Mouse (Mus musculus) CD4-positive helper T cell, adult 2 months (primary cell): Measurements from ENCODE around the gene Siva1.

Experiments
- DNase-seq: peaks from one replicate; pipeline ENCODE4 v3.0.0-alpha.2; 2012; ENCODE audit warnings: low read depth, missing footprints, low spot score

Gene Siva1

DNA sequence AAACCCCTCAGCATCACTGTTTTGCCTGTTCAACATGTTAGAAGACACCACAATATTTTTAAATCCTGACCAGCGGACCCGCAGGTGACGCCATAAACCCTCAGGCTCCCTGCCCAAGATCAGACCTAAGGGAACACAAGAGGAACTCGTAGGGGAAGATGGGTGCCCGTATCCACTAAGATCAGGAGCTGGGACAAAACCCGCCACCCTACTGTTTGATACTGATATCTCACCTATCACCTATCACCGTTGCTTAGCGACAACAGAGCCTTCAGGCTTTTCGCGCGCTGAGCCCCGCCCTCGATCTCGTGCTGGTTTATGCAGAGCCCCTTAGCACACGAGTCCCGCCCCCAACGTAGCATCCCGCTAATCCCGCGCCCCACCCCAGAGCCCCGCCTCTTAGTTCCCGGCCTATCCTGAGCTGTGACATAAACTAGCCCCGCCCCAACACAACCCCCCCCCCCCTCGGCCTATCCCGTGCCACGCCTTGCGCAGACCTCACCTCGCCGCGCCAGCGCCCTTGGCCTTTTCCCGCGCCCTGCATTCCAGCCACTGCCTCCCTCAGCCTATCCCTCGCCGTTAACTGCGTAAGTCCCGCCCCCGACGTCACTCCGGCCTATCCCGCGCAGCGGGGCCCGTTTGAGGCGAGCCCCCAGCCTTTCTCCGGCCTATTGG, at the start of gene Siva1:
Siva1 (plus strand) TSS at position 500 of the 675 bp plus-strand sequence.
- peak; percentile 98 for DNase-seq

DNA sequence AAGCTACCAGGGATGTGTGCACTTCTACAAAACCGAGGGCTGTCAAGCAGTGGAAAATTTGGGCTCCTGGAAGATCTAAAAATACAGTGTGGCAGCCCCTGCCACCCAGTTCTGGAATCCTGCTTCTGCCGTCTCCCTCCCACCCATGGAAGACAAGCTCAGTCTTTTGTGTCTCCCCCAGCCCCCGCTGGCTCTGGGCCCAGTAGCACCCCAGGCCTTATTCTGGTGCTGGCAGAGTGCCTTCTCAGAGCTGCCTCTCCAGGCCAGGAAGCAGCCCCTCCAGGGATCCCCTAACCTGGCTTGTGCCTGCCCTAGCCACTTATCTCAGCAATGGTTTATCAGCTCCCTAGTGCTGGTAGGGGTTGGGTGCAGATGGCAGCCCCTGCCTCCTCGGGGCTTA, 49.5 kb upstream of the Siva1 start:
- no peak for DNase-seq

DNA sequence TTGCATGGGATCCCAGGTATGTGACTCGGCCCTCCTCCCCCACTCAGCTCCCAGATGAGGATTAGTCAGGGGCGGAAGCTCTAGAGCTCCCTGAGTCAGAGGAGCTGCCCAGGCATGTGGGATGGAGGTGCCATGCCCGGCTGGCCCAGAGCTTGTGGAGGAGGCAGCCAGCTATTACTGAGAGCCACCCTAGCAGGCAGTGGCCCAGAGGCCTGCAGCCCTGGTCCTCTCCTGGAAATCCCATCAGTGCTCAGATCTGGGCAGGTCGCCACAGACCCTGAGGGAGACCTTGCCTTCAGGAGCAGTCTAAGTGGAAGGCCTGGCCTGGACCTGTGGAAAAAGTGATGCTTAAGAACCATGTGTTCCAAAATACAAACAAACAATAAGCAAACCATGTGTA, 48.9 kb upstream of the Siva1 start:
- DNase-seq = no peak

DNA sequence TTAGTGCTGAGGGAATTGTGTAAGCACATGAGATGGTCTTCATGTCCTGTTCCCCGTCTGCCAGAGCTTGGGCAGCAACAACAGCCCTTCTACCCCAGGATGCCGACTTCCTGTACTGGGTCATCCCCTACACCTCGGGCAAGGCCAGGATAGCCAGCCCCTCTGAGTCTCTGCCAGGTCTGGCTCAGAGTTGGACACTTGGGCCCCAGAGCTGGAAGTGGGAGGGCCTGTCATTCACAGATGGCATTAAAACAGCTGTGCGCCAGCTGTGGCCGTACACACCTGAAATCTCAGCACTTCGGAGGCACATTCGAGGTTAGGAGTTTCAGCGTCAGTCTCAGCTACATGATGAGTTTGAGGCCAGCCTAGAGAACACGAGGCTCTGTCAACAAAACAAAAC, 48.0 kb upstream of the Siva1 start:
- no peak for DNase-seq

DNA sequence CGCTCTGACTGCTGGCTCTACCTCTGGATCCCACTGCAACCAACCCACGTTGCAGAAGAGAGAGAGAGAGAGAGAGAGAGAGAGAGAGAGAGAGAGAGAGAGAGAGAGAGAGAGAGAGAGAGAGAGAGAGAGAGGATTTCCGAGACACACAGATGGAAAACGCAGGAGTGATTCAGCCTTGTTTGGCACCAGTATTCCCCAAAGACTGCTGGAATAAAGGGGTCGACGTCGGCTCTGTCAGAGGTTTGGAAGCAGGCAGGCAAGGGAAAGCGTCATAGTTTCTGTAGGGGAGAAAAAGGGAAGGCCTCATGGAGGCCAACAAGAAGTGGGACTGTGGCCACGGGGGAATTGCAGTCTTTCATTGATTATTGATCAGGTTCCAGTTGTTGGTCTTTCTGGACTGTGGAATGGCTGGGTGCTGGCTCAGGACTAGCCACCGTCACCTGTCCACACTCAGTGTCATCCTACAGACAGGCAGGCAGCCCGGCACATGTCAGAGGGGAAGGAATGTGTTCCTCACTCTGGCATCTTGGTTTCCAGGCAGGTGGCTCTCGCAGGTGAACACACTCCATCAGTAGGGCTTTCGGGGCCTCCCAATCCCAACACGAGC, 47.5 kb upstream of the Siva1 start:
- no peak for DNase-seq

DNA sequence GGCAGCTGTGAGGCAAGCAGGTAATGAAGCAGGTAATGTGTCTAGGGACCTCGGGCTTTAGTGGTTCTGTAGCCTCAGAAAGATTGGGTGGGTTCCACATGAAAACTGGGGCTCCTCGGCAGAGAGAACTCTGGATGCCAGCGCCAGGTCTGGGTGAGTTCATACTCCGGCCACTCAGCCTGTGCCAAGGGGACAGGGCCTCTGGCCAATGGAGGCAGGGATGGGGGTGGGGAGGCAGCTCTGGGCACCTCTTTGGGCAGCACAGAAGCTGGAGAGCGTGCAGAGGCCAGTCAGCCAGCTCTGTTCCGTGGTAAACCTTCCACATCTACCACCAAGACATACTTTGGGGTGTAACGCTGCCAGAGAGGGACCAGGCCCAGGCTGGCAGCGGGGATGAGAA, 46.9 kb upstream of the Siva1 start:
- DNase-seq = no peak

DNA sequence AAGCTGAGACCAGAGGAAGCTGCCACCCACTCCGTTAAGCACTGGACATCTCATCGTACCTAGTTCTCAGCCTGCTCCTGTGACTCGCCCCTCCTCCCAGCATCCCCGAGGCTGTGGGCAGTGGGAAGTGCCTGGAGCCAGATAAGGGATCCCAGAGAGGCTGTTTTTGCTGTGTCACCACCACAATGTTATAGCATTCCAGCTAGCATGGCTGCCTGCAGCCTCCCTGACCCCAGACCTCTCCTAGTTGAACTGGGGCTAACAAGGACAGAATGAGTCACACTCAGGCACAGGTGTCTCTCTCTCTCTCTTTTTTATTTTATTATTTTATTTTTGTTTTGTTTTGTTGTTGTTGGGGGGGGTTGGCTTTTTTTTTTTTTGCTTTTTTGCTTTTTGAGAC, 45.3 kb upstream of the Siva1 start:
- no peak for DNase-seq

DNA sequence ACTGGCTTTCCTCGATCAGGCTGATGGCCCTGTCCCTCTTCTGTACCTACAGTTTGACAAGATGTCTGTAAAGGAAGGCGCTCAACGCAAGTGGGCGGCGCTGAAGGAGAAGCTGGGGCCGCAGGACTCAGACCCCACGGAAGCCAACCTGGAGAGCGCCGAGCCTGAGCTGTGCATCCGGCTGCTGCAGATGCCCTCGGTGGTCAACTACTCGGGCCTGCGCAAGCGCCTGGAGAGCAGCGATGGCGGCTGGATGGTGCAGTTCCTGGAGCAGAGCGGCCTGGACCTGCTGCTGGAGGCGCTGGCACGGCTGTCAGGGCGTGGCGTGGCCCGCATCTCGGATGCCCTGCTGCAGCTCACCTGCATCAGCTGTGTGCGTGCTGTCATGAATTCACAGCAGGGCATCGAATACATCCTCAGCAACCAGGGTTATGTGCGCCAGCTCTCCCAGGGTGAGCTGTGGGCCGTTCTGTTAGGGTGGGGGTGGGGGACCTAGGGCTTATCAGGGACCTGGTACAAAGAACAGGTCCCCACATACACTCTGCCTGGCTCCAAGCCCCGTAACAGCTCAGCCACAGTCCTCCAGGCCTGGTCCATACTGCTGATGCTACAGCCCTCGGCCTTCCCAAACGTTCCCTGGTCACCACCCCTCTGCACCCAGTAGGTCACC, 44.4 kb upstream of the Siva1 start:
- no peak for DNase-seq

DNA sequence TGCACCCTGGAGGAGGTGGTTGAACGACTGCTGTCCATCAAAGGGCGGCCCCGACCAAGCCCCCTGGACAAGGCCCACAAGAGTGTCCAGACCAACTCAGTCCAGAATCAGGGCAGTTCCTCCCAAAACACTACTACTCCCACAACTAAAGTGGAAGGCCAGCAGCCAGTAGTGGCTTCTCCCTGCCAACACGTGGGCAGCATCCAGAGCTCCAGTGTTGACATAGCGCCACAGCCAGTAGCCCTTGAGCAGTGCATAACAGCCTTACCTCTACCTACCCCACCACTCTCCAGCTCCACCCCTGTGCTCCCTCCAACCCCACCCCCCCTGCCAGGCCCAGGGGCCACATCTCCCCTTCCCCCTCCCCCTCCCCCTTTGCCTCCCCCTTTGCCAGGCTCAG, 40.5 kb upstream of the Siva1 start:
- no peak for DNase-seq

DNA sequence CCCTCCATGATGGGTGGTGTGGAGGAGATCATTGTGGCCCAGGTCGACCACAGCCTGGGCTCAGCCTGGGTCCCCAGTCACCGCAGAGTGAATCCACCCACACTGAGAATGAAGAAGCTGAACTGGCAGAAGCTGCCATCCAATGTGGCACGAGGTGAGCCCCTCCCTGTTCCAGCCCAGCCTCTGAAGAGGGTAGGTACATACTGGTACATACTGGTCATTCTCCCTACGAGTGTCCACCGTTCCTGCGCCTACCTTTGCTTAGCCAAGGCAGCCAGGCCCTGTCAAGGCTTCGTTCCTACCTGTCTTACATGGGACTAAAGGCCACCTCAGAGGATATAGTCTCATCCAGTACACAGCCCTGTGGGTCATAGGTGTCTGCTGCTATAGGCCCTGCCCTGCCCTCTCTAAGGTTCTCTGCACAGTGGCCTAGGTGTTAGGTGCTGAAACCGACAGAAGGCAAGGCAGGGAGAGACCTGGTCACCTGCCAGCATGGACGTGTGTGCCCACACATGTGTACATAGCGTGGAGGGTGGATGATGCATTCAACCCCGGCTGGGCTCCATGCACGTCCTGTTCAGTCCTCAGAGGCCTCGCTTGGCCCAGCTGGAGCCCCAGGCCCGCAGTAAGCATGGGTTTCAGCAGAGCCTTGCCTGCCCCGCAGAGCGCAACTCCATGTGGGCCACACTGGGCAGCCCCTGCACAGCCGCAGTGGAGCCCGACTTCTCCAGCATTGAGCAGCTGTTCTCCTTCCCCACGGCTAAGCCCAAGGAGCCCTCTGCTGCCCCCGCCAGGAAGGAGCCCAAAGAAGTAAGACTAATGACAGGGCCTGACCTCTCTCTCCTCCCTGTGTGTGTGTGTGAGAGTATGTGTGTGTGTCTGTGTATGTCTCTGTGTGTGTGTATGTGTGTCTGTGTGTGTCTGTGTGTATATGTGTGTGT, 39.5 kb upstream of the Siva1 start:
- no peak for DNase-seq

DNA sequence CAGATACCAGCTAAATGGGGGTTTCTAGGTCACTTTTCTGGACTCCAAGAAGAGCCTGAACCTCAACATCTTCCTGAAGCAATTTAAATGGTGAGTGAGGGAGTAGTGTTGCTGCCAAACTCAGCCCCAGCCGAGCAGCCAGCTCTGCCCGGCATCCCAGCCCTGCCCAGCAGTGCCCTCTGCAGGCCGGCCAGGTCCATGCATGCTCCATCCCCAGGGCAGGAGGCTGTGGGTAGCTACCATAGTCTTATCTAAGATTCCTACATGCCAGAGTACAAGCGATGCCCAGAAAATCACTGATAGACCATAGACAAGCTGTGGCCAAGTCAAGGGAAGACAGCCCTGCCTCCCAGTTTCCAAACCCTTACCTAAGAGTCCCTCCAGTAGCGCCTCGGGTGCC, 38.7 kb upstream of the Siva1 start:
- DNase-seq = peak; percentile 65

DNA sequence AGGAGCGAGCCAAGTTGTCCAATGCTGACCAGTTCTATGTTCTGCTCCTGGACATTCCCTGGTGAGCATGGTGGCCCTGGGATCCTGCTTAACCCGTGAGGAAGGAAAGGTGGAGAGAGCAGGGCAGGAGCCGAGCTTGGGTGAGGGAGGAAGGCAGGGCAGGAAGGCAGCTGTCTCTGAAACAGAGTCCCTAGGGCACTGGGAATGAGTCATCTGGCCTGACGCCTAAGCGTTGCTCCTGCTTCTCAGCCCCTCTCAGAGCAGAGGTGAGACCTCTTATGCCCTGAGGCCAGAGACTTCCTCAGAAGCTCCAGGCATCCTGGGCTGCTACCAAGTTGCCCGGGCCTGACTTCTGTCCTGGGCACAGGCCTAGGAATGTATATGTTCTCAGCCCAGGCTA, 37.5 kb upstream of the Siva1 start:
- no peak for DNase-seq

DNA sequence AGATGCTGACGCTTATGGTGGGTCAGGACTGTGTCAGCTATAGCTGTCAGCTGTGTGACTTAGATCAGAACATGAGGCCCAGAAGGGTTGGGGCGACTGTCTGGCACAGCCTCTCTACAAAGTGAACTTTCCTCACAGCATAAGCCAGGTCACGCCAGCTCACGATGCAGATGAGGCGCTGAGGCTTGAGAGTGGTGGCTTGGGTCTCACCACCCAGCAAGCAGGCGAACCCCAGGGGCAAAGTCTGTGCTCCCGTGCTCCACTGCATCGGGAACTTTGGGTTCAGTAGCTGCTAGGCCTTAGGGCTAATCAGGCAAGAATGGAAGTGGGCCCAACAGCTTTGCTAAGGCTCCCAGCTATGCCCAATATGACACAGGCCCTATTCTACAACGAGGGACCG, 35.4 kb upstream of the Siva1 start:
- no peak for DNase-seq

DNA sequence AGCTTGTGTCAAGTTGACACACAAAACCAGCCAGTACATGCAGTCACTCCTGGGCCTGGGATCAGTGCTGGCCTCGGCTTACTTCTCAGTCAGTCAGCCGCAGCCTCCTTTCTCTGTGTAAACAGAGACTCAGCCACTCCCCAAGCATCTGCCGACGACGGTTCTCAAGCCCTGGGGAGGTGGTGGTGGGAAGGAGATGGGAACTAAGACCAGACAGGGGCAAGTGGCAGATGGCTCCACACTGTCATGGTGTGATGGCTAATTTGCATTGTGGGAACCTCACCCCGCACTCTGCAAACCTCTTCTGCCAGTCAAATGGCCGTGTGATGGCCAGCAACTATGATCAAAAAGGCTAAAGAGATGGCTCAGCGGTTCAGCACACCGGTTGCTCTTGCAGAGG, 27.8 kb upstream of the Siva1 start:
- no peak for DNase-seq

DNA sequence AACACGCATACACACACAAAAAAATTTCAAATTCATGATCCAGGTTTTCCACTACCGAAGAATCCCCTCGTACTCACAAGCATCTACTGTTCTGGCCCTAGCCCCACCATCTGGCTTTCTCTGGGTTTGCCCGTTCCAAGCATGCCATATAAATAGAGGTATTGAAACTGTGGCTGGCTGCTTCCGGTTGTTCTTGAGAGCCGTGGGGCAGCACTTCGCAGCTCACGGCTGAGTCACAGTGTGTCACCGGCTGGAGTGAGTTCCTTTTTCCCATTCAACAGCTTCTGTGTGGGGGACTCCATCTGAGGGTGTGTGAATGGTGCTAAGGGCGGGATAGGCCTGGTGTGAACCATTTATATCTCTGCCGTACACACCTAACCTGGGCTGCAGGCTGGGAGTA, 27.3 kb upstream of the Siva1 start:
- DNase-seq = peak; percentile 54

DNA sequence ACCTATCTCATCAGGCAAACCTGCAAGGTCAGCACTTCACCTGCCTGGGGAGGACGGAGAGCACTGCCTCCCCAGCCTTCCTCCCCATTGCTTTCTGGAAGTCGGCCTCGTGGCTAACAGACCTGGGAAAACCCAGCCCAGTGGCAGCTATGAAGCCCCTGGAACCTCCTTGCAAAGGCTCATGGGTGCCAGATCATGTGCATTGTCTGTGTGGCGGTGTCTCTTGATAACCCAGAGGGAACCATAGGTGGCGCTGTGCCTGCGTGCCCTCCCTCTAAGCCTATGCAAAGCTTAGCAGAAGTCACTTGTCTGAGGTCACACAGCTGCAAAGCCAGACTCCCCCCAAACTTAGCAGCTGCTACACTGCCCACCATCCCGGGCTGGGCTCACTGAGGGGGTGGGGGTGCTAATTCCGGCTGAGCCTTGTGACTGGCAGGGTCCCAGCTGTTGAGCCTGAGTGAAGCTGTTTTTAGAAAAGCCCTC, 26.5 kb upstream of the Siva1 start:
- DNase-seq = peak; percentile 78

DNA sequence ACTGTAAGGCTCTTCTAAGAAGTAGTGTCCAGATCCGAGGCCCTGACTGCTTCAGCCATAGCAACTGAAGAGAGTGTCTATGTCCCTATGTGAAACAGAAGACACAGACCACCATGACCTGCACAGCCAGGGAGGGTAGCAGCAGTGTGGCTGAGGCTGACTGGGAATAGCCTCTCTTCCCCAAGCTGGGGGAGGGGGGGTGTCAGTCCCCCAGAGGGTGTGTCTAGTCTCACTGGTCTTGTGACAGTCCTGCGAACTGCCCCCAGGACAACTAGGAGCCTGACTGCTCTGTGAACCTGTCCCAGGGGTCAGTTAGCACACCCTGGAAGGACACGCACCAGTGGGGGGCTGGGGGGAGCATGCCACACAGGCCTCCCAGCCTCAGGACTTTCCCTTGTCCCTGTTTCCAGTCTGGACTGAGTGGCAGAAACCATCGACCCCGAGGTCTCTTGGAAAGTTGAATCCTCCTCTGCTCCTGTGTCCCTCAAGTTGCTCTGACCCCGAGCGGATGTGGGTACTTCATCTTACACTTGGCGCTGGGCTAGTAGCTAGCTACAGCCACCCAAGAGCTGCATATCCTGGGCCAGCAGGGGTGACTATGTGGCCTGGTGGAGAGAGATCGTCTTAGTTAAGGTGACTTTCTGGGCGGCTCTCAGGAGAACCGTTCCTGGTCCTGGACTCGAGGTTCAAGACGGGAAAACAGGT, 25.3 kb upstream of the Siva1 start:
- peak; percentile 53 for DNase-seq

DNA sequence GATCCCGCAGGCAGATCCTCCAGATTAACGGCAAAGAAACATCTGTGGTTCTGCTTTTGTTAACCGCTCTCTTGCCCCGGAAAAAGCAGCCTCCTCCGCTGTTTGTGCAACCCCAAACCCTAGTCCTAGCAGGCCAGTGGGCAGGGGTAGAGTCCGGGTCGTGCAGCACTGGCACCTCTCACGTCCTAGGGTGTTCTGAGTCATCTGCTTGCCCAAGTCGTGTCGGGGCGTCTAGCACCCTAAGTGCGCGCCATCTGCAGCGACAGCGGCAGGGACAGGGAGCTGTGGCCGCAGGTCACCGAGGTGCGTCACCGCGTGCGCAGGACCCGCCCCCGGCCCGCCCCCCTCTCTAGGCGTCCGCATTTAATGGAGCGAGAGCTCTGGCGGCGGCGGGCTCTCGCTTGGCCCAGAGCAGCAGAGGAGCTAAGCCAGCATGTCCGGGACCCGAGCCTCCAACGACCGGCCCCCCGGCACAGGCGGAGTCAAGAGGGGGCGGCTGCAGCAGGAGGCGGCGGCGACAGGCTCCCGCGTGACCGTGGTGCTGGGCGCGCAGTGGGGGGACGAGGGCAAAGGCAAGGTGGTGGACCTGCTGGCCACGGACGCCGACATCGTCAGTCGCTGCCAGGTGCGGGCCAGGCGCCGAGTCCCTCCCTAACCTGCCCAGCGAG, 24.7 kb upstream of the Siva1 start, which contains the start of gene Adssl1:
Adssl1 (plus strand) TSS at position 360 of the 668 bp plus-strand sequence.
- peak; percentile 85 for DNase-seq

DNA sequence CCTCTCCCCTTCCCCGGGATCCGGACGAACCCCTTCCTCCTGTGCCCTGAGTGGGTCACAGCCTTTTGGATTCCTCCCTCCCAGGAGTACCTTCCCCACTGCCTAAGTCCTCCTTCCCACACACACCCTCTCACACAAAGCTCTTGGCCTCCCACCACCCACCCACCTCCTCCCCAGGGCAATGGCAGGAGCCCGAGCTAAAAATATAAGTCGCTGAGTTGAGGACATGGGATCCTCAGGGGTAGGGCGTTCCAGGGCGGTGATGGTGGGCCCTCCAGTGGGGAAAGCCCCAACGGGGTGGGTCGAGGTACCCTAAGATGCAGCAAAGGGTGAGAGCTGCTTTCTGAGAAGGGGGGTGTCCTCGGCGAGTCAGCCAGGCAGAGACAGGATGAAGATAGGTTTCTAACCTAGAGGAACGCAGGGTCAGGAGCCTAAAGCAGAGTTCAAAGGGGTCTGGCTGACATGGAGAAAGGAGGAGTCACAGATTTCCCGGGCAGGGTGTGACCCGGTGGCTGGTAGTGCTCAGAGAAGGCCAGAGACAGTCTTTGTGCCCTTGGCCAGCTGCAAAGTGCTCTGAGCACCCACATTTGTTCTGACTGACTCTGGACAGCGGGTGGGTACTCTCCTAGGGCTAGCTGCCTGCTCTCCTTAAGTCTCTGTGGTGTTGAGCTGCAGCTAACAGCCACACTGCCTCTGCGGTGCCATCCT, 24.0 kb upstream of the Siva1 start:
- DNase-seq = peak; percentile 42

DNA sequence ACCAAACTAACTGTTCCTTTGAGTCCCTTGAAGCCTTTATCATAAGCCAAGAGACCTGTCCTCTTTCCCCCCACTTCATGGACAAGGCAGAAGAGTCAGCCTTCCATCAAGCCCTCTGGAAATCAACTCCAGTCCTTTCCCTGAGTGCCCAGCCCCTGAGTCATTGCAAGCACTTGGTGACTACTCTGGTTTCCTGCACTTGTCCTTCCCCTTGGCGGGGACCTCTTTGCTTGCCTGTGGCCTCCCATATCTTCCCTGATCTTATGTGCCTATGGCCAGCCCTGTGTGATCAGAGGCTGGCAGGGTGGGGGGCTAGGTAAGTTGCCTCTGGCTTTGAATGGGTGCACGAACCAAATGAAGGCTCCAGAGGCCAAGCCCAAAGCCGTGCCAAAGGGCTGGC, 22.6 kb upstream of the Siva1 start:
- no peak for DNase-seq
